Comparison of ENCODE assay signal across 43 mouse cellular contexts in the genomic region with DNA sequence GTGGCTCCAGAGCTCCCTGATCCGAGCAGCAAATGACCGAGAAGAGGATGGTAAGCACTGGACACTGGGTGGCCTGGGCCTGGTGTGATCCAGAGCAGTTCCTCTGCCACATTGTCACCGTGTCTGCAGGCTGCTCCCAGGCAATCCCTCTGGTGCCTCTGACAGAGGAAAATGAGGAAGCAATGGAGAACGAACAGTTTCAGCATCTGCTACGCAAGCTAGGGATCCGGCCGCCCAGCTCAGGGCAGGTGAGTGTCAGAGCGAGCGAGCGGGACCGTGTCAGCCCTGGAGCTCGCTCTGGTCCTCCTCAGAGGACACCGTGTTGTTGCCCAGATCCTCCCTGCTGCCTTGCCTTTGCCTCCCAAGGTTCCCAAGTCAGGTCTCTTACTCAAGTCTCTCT. TPM values are rescaled to one million over a fixed set of nuclear protein-coding genes. Genes with fewer than 3 reads are reported as not detected.
"Had no signal": no experiment of that assay in that cellular context is flagged by ENCODE, and none has a peak within 500 bp of the region (broad histone marks: within the 10 kb centered on the region; RNA-seq: fewer than 3 reads in every experiment).

No protein-coding gene starts in this region.

- H3K4me3 ChIP-seq: gastrocnemius, adult 2 months; heart, embryonic 10.5 days; heart, embryonic 12.5 days; hindbrain, embryonic 12.5 days; intestine, embryonic 15.5 days; limb, embryonic 13.5 days; limb, embryonic 15.5 days; liver, embryonic 12.5 days had no signal

- H3K9me3 ChIP-seq: heart, embryonic 10.5 days; heart, embryonic 12.5 days; hindbrain, embryonic 12.5 days; intestine, embryonic 15.5 days; limb, embryonic 13.5 days; limb, embryonic 15.5 days; liver, embryonic 12.5 days had no signal

- H3K27me3 ChIP-seq: heart, embryonic 12.5 days; hindbrain, embryonic 12.5 days; intestine, embryonic 15.5 days; limb, embryonic 13.5 days; limb, embryonic 15.5 days; liver, embryonic 12.5 days had no signal

- ATAC-seq: hindbrain, embryonic 16.5 days; inflammation-experienced regulatory T-cells, adult 6 months; intestine, embryonic 15.5 days; intestine, postnatal 0 days; liver, embryonic 12.5 days had no signal

- H3K27ac ChIP-seq: gastrocnemius, adult 2 months; heart, embryonic 10.5 days; hindbrain, embryonic 12.5 days; hindbrain, embryonic 14.5 days; intestine, embryonic 15.5 days; kidney, postnatal 0 days; limb, embryonic 13.5 days; limb, embryonic 15.5 days; liver, embryonic 12.5 days; liver, embryonic 14.5 days had no signal

- H3K9ac ChIP-seq: heart, embryonic 12.5 days; hindbrain, embryonic 12.5 days; hindbrain, embryonic 14.5 days; intestine, embryonic 15.5 days; limb, embryonic 13.5 days; limb, embryonic 15.5 days; liver, embryonic 12.5 days; liver, embryonic 14.5 days had no signal

- DNase-seq: gastrocnemius, adult 2 months; gastrocnemius, postnatal 10 days; gastrocnemius, postnatal 25 days; heart, adult 18-20 months; heart, postnatal 10 days; kidney, adult 18-20 months; kidney, adult 8-10 months; kidney, postnatal 14 days; kidney, postnatal 36 days; layer of hippocampus, adult 9-11 months; layer of hippocampus, postnatal 36 days; left cerebral cortex, postnatal 4 days had no signal

- H3K4me2 ChIP-seq: heart, embryonic 12.5 days; hindbrain, embryonic 12.5 days; hindbrain, embryonic 14.5 days; intestine, embryonic 15.5 days; limb, embryonic 13.5 days; limb, embryonic 15.5 days; liver, embryonic 12.5 days had no signal

- H3K4me1 ChIP-seq: hindbrain, embryonic 12.5 days; intestine, embryonic 15.5 days; limb, embryonic 13.5 days; limb, embryonic 15.5 days; liver, embryonic 12.5 days had no signal

RNA-seq across cellular contexts. Expression of a gene that starts 3.3 kb away (rescaled TPM):
- total RNA-seq: gastrocnemius, adult 2 months; gastrocnemius, postnatal 25 days; heart, adult 18-20 months; heart, adult 8-10 months; hematopoietic stem cell, adult 5-6 weeks; layer of hippocampus, adult 18-20 months; layer of hippocampus, adult 8-10 months; layer of hippocampus, postnatal 14 days; layer of hippocampus, postnatal 36 days; left cerebral cortex, adult 18-20 months; left cerebral cortex, adult 8-10 months; left cerebral cortex, postnatal 10 days; left cerebral cortex, postnatal 25 days; left cerebral cortex, postnatal 4 days had no signal
- polyA plus RNA-seq: frontal cortex, adult 2 months; heart, embryonic 14.5 days; heart, embryonic 16.5 days; intestine, postnatal 0 days had no signal

RNA-seq across cellular contexts. Expression of a gene that starts 17.9 kb away (rescaled TPM):
- total RNA-seq: gastrocnemius, adult 2 months; gastrocnemius, postnatal 25 days; heart, adult 18-20 months; heart, adult 8-10 months; heart, postnatal 10 days; heart, postnatal 25 days; hematopoietic stem cell, adult 5-6 weeks; layer of hippocampus, adult 18-20 months; layer of hippocampus, adult 8-10 months; layer of hippocampus, postnatal 14 days; layer of hippocampus, postnatal 36 days; left cerebral cortex, adult 18-20 months; left cerebral cortex, postnatal 10 days; left cerebral cortex, postnatal 25 days; left cerebral cortex, postnatal 4 days had no signal
- polyA plus RNA-seq: heart, embryonic 14.5 days; hindbrain, embryonic 12.5 days; hindbrain, embryonic 14.5 days; inflammation-experienced regulatory T-cells, adult 6 months; kidney, embryonic 14.5 days; limb, embryonic 11.5 days; limb, embryonic 13.5 days had no signal

RNA-seq across cellular contexts. Expression of a gene that starts 24.9 kb away (rescaled TPM):
- total RNA-seq: gastrocnemius, adult 2 months; gastrocnemius, postnatal 10 days; gastrocnemius, postnatal 4 days; heart, adult 18-20 months; heart, adult 8-10 months; heart, postnatal 10 days; heart, postnatal 25 days; layer of hippocampus, adult 18-20 months; layer of hippocampus, adult 8-10 months; layer of hippocampus, postnatal 14 days; layer of hippocampus, postnatal 36 days; left cerebral cortex, adult 18-20 months; left cerebral cortex, adult 8-10 months; left cerebral cortex, postnatal 10 days; left cerebral cortex, postnatal 25 days; left cerebral cortex, postnatal 4 days; liver, adult 2 months had no signal
- polyA plus RNA-seq: frontal cortex, adult 2 months; heart, embryonic 10.5 days; heart, embryonic 12.5 days; heart, embryonic 14.5 days; heart, embryonic 16.5 days; hindbrain, embryonic 12.5 days; inflammation-experienced regulatory T-cells, adult 6 months; intestine, postnatal 0 days; kidney, embryonic 14.5 days; kidney, postnatal 0 days; large intestine, adult 2 months; liver, adult 2 months; liver, embryonic 12.5 days had no signal
